Mouse (Mus musculus) ovary, postnatal 36 days (tissue): ENCODE results near the gene Atf5.
A peak's percentile ranks its signal among the peaks of the same experiment; 100 is the strongest.

Experiments
- DNase-seq: peaks from one replicate; pipeline ENCODE4 v3.0.0; 2022; ENCODE audit warnings: low spot score, mixed read lengths

Atf5 gene

GRCm38 (mm10) chr7:44816470-44817021 is at the start of gene Atf5:
TSS of gene Atf5 (minus strand) at chr7:44816658.
- DNase-seq, result peak; percentile 78

GRCm38 (mm10) chr7:44864595-44865542 is 48.4 kb upstream of the Atf5 start:
- no peak for DNase-seq

GRCm38 (mm10) chr7:44863982-44864494 is 47.6 kb upstream of the Atf5 start:
- no peak for DNase-seq

GRCm38 (mm10) chr7:44863210-44863609 is 46.8 kb upstream of the Atf5 start:
- no peak for DNase-seq

GRCm38 (mm10) chr7:44862434-44862833 is 46.0 kb upstream of the Atf5 start:
- no peak for DNase-seq

- no peak for DNase-seq
These were observed 45.0 kb upstream of the Atf5 start for GRCm38 (mm10) chr7:44861429-44861816.

GRCm38 (mm10) chr7:44860576-44861428 is 44.3 kb upstream of the Atf5 start:
- peak; percentile 73 for DNase-seq

- DNase-seq, result no peak
These were observed 43.4 kb upstream of the Atf5 start for GRCm38 (mm10) chr7:44859896-44860295.

GRCm38 (mm10) chr7:44857905-44858304 is 41.4 kb upstream of the Atf5 start:
- DNase-seq, result no peak

- DNase-seq, result peak; percentile 81
These were observed 40.6 kb upstream of the Atf5 start, which contains the start of gene Pnkp for GRCm38 (mm10) chr7:44857042-44857552. TSS of gene Pnkp (plus strand) at chr7:44857139.

- DNase-seq, result no peak
These were observed 39.9 kb upstream of the Atf5 start for GRCm38 (mm10) chr7:44856265-44856916.

- DNase-seq, result no peak
These were observed 38.6 kb upstream of the Atf5 start for GRCm38 (mm10) chr7:44855036-44855435.

GRCm38 (mm10) chr7:44854356-44855031 is 38.0 kb upstream of the Atf5 start:
- DNase-seq, result peak; percentile 89

- no peak for DNase-seq
These were observed 37.3 kb upstream of the Atf5 start for GRCm38 (mm10) chr7:44853596-44854355.

GRCm38 (mm10) chr7:44853065-44853464 is 36.6 kb upstream of the Atf5 start:
- DNase-seq, result no peak

- DNase-seq, result no peak
These were observed 36.0 kb upstream of the Atf5 start for GRCm38 (mm10) chr7:44852259-44853027.

- DNase-seq, result no peak
These were observed 35.3 kb upstream of the Atf5 start for GRCm38 (mm10) chr7:44851625-44852234.

- no peak for DNase-seq
These were observed 34.5 kb upstream of the Atf5 start for GRCm38 (mm10) chr7:44850789-44851624.
